Mouse (Mus musculus) hindbrain, embryonic 14.5 days (tissue): Measurements from ENCODE around the gene Zmynd19. TPM values are rescaled to one million over a fixed set of nuclear protein-coding genes. Genes with fewer than 3 reads are reported as not detected.

Source experiments
- ATAC-seq: fragments of 200-750 bp; cut with Nextera tagmentation; 2 replicates; pipeline ENCODE4 v1.8.0; 2017; ENCODE audit warnings: moderate number of reproducible peaks, mild to moderate bottlenecking, moderate TSS enrichment, moderate library complexity; ENCODE audit not compliant: low FRiP score
- DNase-seq: peaks from one replicate; pipeline ENCODE4 v3.0.0-alpha.2; 2015; ENCODE audit warnings: low spot score
- H3K27ac ChIP-seq: fragments of 300-500 bp; sonication (generic); 2 replicates; pipeline ENCODE4 v1.5.1; 2014; ENCODE audit warnings: mild to moderate bottlenecking, moderate library complexity
- H3K27me3 ChIP-seq: fragments of 300-500 bp; sonication (generic); 2 replicates; pipeline ENCODE4 v1.6.1; 2014; ENCODE audit warnings: mild to moderate bottlenecking, low read length, mixed read lengths; ENCODE audit not compliant: control insufficient read depth, insufficient read depth
- H3K36me3 ChIP-seq: fragments of 300-500 bp; sonication (generic); replicated peaks from 2 replicates; pipeline ENCODE4 v1.6.1; 2014; ENCODE audit not compliant: control insufficient read depth, insufficient read depth
- H3K4me1 ChIP-seq: fragments of 300-500 bp; sonication (generic); replicated peaks from 2 replicates; pipeline ENCODE4 v1.6.1; 2014; ENCODE audit warnings: antibody characterized with exemption, low read length, mixed read lengths; ENCODE audit not compliant: control insufficient read depth, insufficient read depth
- H3K4me2 ChIP-seq: fragments of 300-500 bp; sonication (generic); replicated peaks from 2 replicates; pipeline ENCODE4 v1.6.1; 2014; ENCODE audit warnings: mild to moderate bottlenecking, moderate library complexity
- H3K4me3 ChIP-seq: fragments of 300-500 bp; sonication (generic); replicated peaks from 2 replicates; pipeline ENCODE4 v1.5.1; 2014; ENCODE audit warnings: mild to moderate bottlenecking, low read length
- H3K9ac ChIP-seq: fragments of 300-500 bp; sonication (generic); 2 replicates; pipeline ENCODE4 v1.6.1; 2014
- H3K9me3 ChIP-seq: fragments of 300-500 bp; sonication (generic); 2 replicates; pipeline ENCODE4 v1.6.1; 2016; ENCODE audit warnings: low read length; ENCODE audit not compliant: control insufficient read depth
- WGBS: fragments of 180-500 bp; shearing (Covaris S2); extraction: QIAGEN DNeasy Blood & Tissue Kit; methylation state at CpG from one replicate; pipeline ENCODE4 v1.1.7; 2014; 5-methylcytosine and 5-hydroxymethylcytosine counted together
- polyA plus RNA-seq: library from polyadenylated mRNA; unstranded; fragments of >200 nt; fragmentation: Nextera tagmentation; extraction: Ambion mirVana; gene quantifications from 2 replicates; pipeline ENCODE4 v1.2.1, GENCODE M21; 2014

Zmynd19 gene
- polyA plus RNA-seq: 23.4 and 23.9 TPM in 2 replicates

GRCm38 (mm10) chr2:24949421-24950188 lies at the start of gene Zmynd19:
TSS of gene Zmynd19 (plus strand) at chr2:24949792.
- H3K27ac ChIP-seq: peak within 1 kb of the TSS; percentile 80
- peak within 1 kb of the TSS; percentile 92 for H3K9ac ChIP-seq
- no peaks in the 10 kb centered on the region for H3K9me3 ChIP-seq
- DNase-seq (peak; percentile 98), ATAC-seq (peak; percentile 98)
- under 1% methylated on average over 93 of the region's 108 CpGs for WGBS
- peaks cover 31% of the 10 kb centered on the region for H3K36me3 ChIP-seq
- peak within 1 kb of the TSS; percentile 94 for H3K4me2 ChIP-seq
- H3K4me3 ChIP-seq: peak within 1 kb of the TSS; percentile 99
- peaks cover 16% of the 10 kb centered on the region; the same call in 1 of the 2 replicates for H3K4me1 ChIP-seq
- H3K27me3 ChIP-seq: no peaks in the 10 kb centered on the region

DNA sequence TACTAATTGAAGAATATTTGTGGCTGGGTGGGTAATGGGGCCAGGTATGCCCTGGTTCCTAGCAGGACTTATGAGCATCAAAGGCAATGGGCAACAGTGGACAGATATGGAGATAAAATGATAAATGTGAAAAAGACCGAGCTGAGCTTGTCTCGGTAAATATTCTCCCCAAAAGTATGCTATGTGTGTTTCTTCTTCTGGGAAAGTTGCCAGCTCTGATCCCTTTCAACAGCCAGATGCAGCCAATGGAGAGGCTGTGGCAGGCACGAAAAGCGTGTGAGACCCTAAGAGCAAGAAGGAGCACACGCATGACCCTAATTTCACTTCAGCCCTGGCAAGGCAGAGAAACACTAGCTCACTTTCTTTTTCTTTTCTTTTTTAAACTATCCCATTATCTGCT lies 48.5 kb upstream of the Zmynd19 start:
- WGBS: 48% methylated on average over 5 of the region's 5 CpGs
- Histone ChIP-seq H3K4me3 (no peak overlapping the region), H3K9me3 (no peaks in the 10 kb centered on the region), H3K4me2 (no peak overlapping the region), H3K27me3 (no peaks in the 10 kb centered on the region), H3K36me3 (no peaks in the 10 kb centered on the region; the same call in 1 of the 2 replicates), H3K27ac (no peak overlapping the region), H3K9ac (no peak overlapping the region), H3K4me1 (peaks cover 14% of the 10 kb centered on the region)
- no peak for ATAC-seq
- no peak for DNase-seq

DNA sequence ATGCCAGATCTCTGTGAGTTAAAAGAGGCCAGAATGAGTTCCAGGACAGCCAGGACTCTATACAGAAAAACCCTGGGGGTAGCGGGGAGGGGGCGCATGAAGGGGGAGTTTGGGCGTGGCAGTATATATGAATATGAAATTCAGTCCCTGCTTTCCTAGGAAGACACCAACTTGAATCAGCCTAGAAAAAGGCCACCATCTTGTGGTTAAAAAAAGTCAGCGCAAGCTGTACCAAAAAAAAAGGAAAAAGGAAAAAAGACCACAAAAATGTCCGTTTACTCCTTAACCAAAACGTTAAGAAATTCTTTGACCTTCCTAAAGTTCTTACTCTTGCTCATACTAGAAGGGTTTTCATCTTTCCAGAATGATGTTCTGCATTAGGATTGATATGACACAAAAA lies 46.6 kb upstream of the Zmynd19 start:
- Histone ChIP-seq H3K9me3 (no peaks in the 10 kb centered on the region), H3K27me3 (no peaks in the 10 kb centered on the region), H3K27ac (no peak overlapping the region), H3K9ac (no peak overlapping the region), H3K4me1 (peaks cover 24% of the 10 kb centered on the region), H3K4me3 (no peak overlapping the region), H3K4me2 (no peak overlapping the region), H3K36me3 (no peaks in the 10 kb centered on the region; the same call in 1 of the 2 replicates)
- no peak for DNase-seq
- WGBS: 85% methylated on average over 6 of the region's 6 CpGs
- no peak for ATAC-seq

- Histone ChIP-seq H3K9me3 (no peaks in the 10 kb centered on the region), H3K27ac (peak overlapping the region; percentile 87), H3K4me1 (peaks cover 24% of the 10 kb centered on the region), H3K27me3 (no peaks in the 10 kb centered on the region), H3K4me2 (peak overlapping the region; percentile 35), H3K36me3 (no peaks in the 10 kb centered on the region), H3K9ac (0 out of 2 replicates have a peak overlapping the region, but pooled peaks have one; percentile 33), H3K4me3 (no peak overlapping the region)
- ATAC-seq: peak; percentile 77
- 44% methylated on average over 11 of the region's 11 CpGs for WGBS
- peak; percentile 58 for DNase-seq
Measured at GRCm38 (mm10) chr2:24904823-24905652, 44.6 kb upstream of the Zmynd19 start.

GRCm38 (mm10) chr2:24905653-24906155 lies 43.9 kb upstream of the Zmynd19 start:
- Histone ChIP-seq H3K4me3 (no peak overlapping the region), H3K4me1 (peaks cover 24% of the 10 kb centered on the region), H3K9me3 (no peaks in the 10 kb centered on the region), H3K4me2 (peak overlapping the region; percentile 35), H3K9ac (peak overlapping the region; percentile 33), H3K27me3 (no peaks in the 10 kb centered on the region), H3K36me3 (no peaks in the 10 kb centered on the region), H3K27ac (peak overlapping the region; percentile 87)
- no peak for ATAC-seq
- WGBS: 4% methylated on average over 2 of the region's 2 CpGs
- no peak for DNase-seq

- Histone ChIP-seq H3K27me3 (no peaks in the 10 kb centered on the region), H3K4me2 (no peak overlapping the region), H3K4me1 (peaks cover 16% of the 10 kb centered on the region), H3K36me3 (0 out of 2 replicates have a peak, but pooled peaks cover 3% of the 10 kb centered on the region), H3K4me3 (no peak overlapping the region), H3K9ac (no peak overlapping the region), H3K27ac (no peak overlapping the region), H3K9me3 (no peaks in the 10 kb centered on the region)
- ATAC-seq (no peak), DNase-seq (no peak)
- 93% methylated on average over 4 of the region's 4 CpGs for WGBS
Measured at GRCm38 (mm10) chr2:24910481-24910880, 39.1 kb upstream of the Zmynd19 start.

- Histone ChIP-seq H3K9ac (no peak overlapping the region), H3K4me2 (no peak overlapping the region), H3K4me1 (peaks cover 2% of the 10 kb centered on the region), H3K36me3 (0 out of 2 replicates have a peak, but pooled peaks cover 3% of the 10 kb centered on the region), H3K4me3 (no peak overlapping the region), H3K27ac (no peak overlapping the region), H3K27me3 (no peaks in the 10 kb centered on the region), H3K9me3 (no peaks in the 10 kb centered on the region)
- DNase-seq (no peak), ATAC-seq (no peak)
- WGBS: 92% methylated on average over 4 of the region's 4 CpGs
Measured at GRCm38 (mm10) chr2:24912189-24912588, 37.4 kb upstream of the Zmynd19 start.

- peaks cover 6% of the 10 kb centered on the region for H3K4me1 ChIP-seq
- H3K9ac ChIP-seq: no peak overlapping the region
- DNase-seq (no peak), ATAC-seq (no peak)
- no peaks in the 10 kb centered on the region for H3K27me3 ChIP-seq
- 0 out of 2 replicates have a peak, but pooled peaks cover 3% of the 10 kb centered on the region for H3K36me3 ChIP-seq
- H3K27ac ChIP-seq: no peak overlapping the region
- H3K4me3 ChIP-seq: no peak overlapping the region
- no peaks in the 10 kb centered on the region for H3K9me3 ChIP-seq
- no peak overlapping the region for H3K4me2 ChIP-seq
Measured at GRCm38 (mm10) chr2:24912589-24912988, 37.0 kb upstream of the Zmynd19 start.

DNA sequence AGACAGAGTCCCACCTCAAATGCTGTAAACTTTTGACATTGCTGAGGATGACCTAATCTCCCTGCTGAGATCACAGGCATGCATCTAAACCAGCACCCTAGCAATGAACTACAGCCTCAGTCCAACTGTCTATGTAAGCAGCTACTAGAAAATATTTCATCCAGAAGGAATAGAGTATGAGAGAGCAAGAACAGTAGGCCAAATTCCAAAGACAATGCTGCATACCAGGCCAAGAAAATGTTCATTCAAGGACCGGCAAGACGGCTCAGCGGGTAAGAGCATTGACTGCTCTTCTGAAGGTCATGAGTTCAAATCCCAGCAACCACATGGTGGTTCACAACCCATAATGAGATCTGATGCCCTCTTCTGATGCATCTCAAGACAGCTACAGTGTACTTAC lies 34.8 kb upstream of the Zmynd19 start:
- H3K4me3 ChIP-seq: no peak overlapping the region
- H3K9me3 ChIP-seq: no peaks in the 10 kb centered on the region
- no peak for DNase-seq
- H3K9ac ChIP-seq: no peak overlapping the region
- peaks cover 15% of the 10 kb centered on the region for H3K4me1 ChIP-seq
- H3K4me2 ChIP-seq: no peak overlapping the region
- no peak overlapping the region for H3K27ac ChIP-seq
- 0 out of 2 replicates have a peak, but pooled peaks cover 3% of the 10 kb centered on the region for H3K36me3 ChIP-seq
- WGBS: 95% methylated on average over 3 of the region's 3 CpGs
- no peaks in the 10 kb centered on the region for H3K27me3 ChIP-seq
- ATAC-seq: no peak
